Mouse (Mus musculus): ENCODE data around the gene Nrarp.

The Nrarp gene

GRCm38 (mm10) chr2:25174866-25175689, 5.5 kb upstream of the Nrarp start:
- no peak for DNase-seq

DNA sequence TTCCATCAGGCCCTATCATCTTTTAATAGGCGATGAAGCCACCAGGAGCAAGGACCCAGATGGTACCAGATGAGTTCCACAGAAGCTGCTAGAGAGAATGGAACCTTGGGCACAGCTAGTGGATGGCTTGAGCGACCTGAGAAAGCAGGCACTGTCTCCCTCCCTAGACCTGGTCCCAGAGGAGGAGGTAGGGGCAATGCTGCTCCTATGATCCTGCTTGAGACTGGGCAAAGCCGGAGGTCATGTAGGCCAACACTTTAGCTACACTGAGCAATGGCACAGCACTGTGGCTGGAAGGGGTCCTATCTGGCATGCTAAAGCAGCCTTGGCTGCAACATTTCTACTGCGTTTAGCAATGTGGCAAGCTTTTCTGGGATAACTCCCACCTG, 4.9 kb upstream of the Nrarp start:
- DNase-seq, result no peak

DNA sequence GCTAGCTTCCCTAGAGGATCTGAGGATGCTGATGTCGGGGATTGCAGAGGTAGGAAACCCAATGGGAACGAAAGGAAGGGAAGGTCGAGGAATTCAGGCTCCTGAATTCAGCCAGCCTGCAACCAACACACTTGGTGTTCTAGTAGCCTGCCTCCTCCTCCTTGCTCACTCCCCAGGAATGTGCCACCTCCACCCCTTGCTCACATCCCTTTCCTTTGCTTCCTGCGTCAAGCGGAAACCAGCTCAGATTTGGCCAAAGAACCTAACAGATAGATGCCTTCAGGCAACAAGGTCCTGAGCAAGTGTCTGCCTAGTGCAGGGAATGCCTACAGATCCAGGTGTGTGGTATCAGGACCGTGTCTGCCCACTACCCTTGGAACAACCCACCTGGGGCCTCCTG, 4.0 kb upstream of the Nrarp start:
- DNase-seq, result no peak

GRCm38 (mm10) chr2:25177076-25177475, 3.5 kb upstream of the Nrarp start:
- DNase-seq, result no peak

DNA sequence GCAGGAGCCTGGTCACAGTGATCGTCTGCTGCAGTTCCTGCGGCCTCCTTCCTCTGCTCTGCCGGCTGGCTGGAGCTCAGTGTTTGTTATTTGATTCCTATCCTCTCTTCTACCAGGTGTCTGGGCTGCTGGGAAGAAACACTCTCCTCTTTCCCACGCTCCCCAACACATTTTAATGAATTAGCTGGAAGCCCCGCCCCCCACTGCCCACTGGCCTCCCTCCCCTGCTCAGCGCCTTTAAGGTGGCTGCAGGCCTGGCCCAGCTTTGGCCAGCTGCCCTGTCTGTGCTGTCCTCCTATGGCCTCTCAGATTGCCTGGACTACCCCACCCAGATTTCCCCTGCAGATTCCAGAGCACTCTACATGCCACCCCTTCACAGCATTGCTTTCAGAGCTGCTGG, 2.9 kb upstream of the Nrarp start:
- no peak for DNase-seq

- no peak for DNase-seq
Measured at GRCm38 (mm10) chr2:25178285-25178972, 2.1 kb upstream of the Nrarp start.

DNA sequence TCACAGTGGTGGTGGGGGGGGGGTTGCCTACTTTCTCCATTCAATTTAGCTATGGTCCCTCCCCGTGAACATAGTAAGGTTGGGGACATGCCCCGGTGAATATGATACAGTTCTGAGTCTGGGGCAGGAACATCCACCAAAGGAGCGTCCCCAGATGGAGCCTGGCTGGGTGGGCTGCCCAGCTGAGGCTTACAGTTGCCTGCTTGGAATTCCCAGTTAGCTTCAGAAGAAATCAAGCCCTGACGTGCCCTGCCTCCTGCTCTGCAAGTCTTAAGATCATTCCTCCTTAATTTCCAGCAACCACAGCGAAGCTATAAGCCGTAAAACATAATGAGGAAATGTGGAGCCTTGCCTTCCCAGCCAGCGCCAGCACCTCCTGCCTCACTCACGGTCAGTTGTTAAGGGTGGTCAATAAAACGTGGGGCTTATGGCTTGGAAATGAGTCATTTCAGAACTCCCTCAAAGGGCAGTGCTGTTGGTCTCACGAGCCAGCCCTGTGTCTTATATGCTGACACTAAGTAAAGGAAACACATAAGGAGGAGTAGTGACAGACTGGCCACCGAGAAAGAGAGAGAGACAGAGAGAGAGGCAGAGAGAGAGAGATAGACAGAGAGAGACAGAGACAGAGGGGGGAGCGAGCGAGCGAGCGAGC, 866 bp upstream of the Nrarp start:
- no peak for DNase-seq

GRCm38 (mm10) chr2:25180973-25181890, 674 bp downstream of the Nrarp start:
- peak; percentile 59 to 69 for DNase-seq

- DNase-seq, result no peak
Measured at GRCm38 (mm10) chr2:25181891-25182397, 1.4 kb downstream of the Nrarp start.

GRCm38 (mm10) chr2:25182664-25183063, 2.1 kb downstream of the Nrarp start:
- DNase-seq, result no peak

DNA sequence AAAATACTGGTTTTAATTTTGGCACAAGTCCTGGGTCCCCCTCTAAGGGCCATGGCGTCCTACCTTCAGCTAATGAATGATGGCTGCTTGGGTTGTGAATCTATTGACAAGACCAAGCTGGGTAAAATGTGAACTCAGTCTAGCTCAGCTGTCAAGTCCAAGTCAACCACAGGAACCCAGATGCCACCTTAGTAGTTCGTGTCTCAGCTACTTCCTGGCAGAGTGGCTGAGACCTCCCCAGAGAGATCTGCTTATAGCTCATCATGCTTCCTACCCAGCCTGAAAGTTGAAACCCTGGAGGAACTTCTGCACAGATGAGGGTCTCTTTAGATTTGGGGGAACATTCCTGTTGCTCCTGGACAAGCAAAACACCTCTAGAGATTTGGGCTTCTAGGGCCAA, 2.8 kb downstream of the Nrarp start:
- peak; percentile 21 to 44 for DNase-seq

- no peak for DNase-seq
Measured at GRCm38 (mm10) chr2:25184496-25184895, 3.9 kb downstream of the Nrarp start.

GRCm38 (mm10) chr2:25185625-25186574, 5.3 kb downstream of the Nrarp start:
- peak; percentile 69 to 70 for DNase-seq

GRCm38 (mm10) chr2:25186575-25186930, 6.0 kb downstream of the Nrarp start:
- DNase-seq, result no peak

- no peak for DNase-seq
Measured at GRCm38 (mm10) chr2:25187841-25188240, 7.3 kb downstream of the Nrarp start.

DNA sequence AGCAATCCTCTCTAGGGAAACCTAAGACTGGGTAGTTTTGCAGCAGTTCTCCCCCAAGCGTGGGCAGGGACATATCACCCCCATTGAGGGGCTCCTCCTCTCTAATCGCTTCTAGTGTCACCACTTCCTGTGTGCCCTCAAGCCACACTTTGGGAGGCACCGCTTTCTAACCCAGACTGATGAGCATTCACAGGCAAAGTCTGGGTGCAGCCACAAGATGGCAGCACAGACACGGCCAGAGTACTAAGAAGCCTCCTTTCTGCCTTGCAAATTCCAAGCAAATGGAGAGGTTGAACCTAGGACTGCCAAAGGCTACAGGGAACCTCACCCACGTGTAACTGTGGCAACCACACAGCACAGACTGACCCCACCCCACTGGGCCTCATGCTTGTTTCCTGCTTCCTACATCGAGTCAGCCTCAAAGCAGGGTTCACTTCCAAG, 12.8 kb downstream of the Nrarp start:
- peak; percentile 80 to 84 for DNase-seq

- no peak for DNase-seq
Measured at GRCm38 (mm10) chr2:25194006-25194405, 13.4 kb downstream of the Nrarp start.

- DNase-seq, result peak; percentile 48 to 64
Measured at GRCm38 (mm10) chr2:25194486-25195171, 14.1 kb downstream of the Nrarp start.

GRCm38 (mm10) chr2:25195211-25196156, 14.9 kb downstream of the Nrarp start:
- peak; percentile 69 to 73 for DNase-seq
